Mouse (Mus musculus) megakaryocyte, embryonic 14.5 days (primary cell): Measurements from ENCODE around the gene Scel. TPM values are rescaled to one million over a fixed set of nuclear protein-coding genes. Genes with fewer than 3 reads are reported as not detected.

Experiments used
- H3K27me3 ChIP-seq: replicated peaks from 2 replicates; pipeline ENCODE3; 2012; ENCODE audit warnings: inconsistent platforms
- H3K36me3 ChIP-seq: replicated peaks from 2 replicates; pipeline ENCODE3; 2012; ENCODE audit warnings: low read length, inconsistent platforms, mixed read lengths
- H3K4me1 ChIP-seq: 2 replicates; pipeline ENCODE4 v1.6.1; 2012; ENCODE audit warnings: inconsistent platforms
- H3K4me3 ChIP-seq: replicated peaks from 2 replicates; pipeline ENCODE3; 2012; ENCODE audit warnings: moderate library complexity, mild to moderate bottlenecking, inconsistent platforms
- H3K9me3 ChIP-seq: 2 replicates; pipeline ENCODE4 v1.6.1; 2012; ENCODE audit warnings: inconsistent platforms
- FLI1 ChIP-seq: IDR thresholded peaks from 2 replicates; pipeline ENCODE4 v1.6.1; 2012; ENCODE audit warnings: low read length, inconsistent platforms, mixed read lengths
- GATA1 ChIP-seq: IDR thresholded peaks from 3 replicates; pipeline ENCODE4 v1.6.1; 2012; ENCODE audit warnings: mixed read lengths, low read length, inconsistent platforms, borderline replicate concordance
- polyA plus RNA-seq: library from polyadenylated mRNA; stranded (reverse); fragments of >175 nt; gene quantifications from 2 replicates; pipeline ENCODE4 v1.2.3, GENCODE M21; 2012; ENCODE audit warnings: low replicate concordance; ENCODE audit not compliant: insufficient read depth

The Scel gene
- polyA plus RNA-seq, 1 experiment, result not detected

DNA sequence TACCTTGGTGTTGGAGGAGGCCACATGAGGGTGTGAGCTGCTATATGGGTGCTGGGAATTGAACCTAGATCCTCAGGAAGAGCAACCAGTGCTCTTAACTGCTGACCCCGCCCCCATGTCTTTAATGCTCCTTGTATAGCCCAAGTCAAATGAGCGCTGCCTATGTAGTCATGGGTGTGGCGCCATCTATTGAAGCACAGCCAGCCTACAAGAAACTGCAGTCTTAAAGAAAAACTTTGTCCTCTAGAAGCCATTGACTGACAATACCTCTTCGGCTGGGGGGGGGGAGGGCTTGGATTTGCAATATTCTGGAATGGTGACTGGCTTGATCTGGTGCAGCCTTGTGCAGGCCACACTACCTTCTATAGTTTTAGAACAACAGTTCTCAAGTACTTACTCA is 26.7 kb downstream of the Scel start:
- no peaks in the 10 kb centered on the region for H3K4me1 ChIP-seq
- H3K4me3 ChIP-seq, result no peak overlapping the region
- no peaks in the 10 kb centered on the region for H3K36me3 ChIP-seq
- no peaks in the 10 kb centered on the region for H3K27me3 ChIP-seq
- TF ChIP-seq GATA1 (no peak), FLI1 (no peak)
- H3K9me3 ChIP-seq, result no peaks in the 10 kb centered on the region

DNA sequence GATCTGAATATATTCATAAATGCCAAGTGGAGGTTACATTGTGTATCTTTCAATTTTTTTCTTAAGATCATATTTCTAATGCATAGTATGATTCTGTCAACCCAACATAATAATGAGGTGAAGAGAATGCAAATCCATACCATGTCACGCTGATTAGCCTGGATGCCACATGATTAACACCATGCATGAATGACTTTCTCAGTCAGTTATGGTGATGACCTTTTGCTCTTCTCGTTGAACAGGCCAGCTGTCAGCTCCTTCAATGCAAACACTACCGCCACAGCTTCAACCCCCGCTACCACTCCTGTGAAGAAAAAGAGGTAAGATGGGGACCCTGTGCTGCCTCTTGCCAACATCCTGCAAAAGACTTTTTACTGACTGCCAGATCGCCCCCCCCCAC is 28.5 kb downstream of the Scel start:
- TF ChIP-seq FLI1 (no peak), GATA1 (no peak)

DNA sequence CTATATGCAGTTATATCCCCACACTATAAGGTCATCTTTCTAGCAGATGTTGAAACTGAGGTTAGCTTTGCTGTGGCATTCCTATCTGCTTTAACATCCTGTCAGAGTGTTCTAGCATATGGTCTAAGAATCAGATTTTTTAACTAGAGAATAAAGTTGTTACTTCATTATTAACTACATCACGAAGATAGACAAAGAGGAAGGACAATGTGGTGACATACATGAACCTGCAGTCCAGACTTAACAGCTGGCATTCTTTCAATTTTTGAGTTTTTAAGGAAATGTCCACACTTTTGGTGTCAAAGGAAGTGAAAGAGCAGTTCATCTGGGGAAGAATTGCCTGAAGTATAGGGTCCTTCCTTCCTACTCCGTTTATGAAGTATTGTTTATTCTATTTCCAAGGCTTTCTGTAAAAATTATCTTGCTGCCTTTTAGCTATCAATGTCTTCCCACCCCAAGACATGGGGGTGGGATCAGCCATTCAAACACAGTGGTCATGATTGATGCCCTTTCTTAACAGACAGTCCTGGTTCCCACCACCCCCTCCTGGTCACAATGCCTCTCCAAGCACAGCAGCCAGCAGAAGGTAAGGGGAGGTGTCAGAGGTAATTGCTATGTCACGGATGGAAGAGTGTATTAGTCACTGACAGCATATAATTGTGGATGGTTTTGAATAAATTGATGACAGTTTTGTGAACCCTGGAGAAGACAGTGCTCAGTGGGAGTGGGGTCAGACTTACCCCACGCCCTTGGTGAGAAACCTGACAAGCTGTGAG is 30.4 kb downstream of the Scel start:
- no peak overlapping the region for H3K4me3 ChIP-seq
- H3K9me3 ChIP-seq, result no peaks in the 10 kb centered on the region
- H3K4me1 ChIP-seq, result no peaks in the 10 kb centered on the region
- TF ChIP-seq FLI1, result no peak
- TF ChIP-seq GATA1, result no peak
- no peaks in the 10 kb centered on the region for H3K36me3 ChIP-seq
- H3K27me3 ChIP-seq, result no peaks in the 10 kb centered on the region

More for the DNA sequence above, 28.5 kb downstream of the Scel start:
- Histone ChIP-seq H3K4me3 (no peak overlapping the region), H3K4me1 (no peaks in the 10 kb centered on the region), H3K9me3 (no peaks in the 10 kb centered on the region), H3K27me3 (no peaks in the 10 kb centered on the region), H3K36me3 (no peaks in the 10 kb centered on the region)

DNA sequence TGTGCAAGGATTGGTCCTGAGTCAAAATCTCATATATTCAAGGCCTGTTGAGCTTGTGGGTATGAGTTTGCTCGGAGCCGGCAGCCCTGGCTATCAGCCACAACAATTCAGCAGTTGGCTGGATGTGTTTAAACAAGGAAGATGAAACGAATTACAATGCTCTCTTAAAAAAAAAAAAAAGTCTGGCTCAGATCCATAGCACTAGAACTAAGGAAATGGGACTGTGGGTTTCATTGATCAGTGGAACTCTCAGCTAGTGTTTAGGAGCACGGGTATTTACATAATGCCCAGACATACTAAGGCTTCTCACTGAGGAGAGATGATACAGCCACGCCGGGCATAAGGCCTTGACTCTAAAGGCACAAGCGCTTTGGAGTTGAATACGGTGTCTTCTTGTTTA is 32.6 kb downstream of the Scel start:
- TF ChIP-seq GATA1, result no peak
- TF ChIP-seq FLI1, result no peak
- Histone ChIP-seq H3K9me3 (no peaks in the 10 kb centered on the region), H3K36me3 (no peaks in the 10 kb centered on the region), H3K27me3 (no peaks in the 10 kb centered on the region), H3K4me3 (no peak overlapping the region), H3K4me1 (no peaks in the 10 kb centered on the region)

GRCm38 (mm10) chr14:103546246-103546645 is 33.1 kb downstream of the Scel start:
- Histone ChIP-seq H3K4me1 (no peaks in the 10 kb centered on the region), H3K36me3 (no peaks in the 10 kb centered on the region), H3K9me3 (no peaks in the 10 kb centered on the region), H3K27me3 (no peaks in the 10 kb centered on the region), H3K4me3 (no peak overlapping the region)
- TF ChIP-seq FLI1 (no peak), GATA1 (no peak)

GRCm38 (mm10) chr14:103548220-103548619 is 35.1 kb downstream of the Scel start:
- H3K9me3 ChIP-seq, result no peaks in the 10 kb centered on the region
- no peaks in the 10 kb centered on the region for H3K4me1 ChIP-seq
- TF ChIP-seq FLI1 (no peak), GATA1 (no peak)
- no peaks in the 10 kb centered on the region for H3K27me3 ChIP-seq
- H3K4me3 ChIP-seq, result no peak overlapping the region
- H3K36me3 ChIP-seq, result no peaks in the 10 kb centered on the region

- H3K4me1 ChIP-seq, result no peaks in the 10 kb centered on the region
- H3K9me3 ChIP-seq, result no peaks in the 10 kb centered on the region
- no peak overlapping the region for H3K4me3 ChIP-seq
- H3K27me3 ChIP-seq, result no peaks in the 10 kb centered on the region
- no peak for TF ChIP-seq GATA1
- no peak for TF ChIP-seq FLI1
- no peaks in the 10 kb centered on the region for H3K36me3 ChIP-seq
Observed at GRCm38 (mm10) chr14:103550480-103550879, 37.3 kb downstream of the Scel start.

DNA sequence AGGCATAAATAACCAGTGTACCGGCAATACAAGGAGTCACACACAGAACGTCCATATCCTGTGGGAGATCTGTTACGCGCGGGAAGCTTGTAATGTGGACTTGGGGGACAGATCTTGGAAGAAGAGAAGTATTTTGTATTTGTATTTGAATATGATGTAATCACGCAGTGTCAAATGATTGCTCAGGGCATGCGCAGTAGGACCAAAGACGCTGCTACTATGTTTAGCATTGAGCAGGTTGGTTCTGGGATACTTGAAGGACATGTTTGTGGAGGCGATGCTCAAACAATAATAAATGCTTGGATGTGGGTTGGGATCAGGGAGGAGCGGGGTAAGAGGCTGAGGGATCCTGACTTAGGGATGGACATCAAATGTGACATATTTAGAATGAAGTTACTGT is 37.8 kb downstream of the Scel start:
- H3K4me1 ChIP-seq, result no peaks in the 10 kb centered on the region
- no peaks in the 10 kb centered on the region for H3K27me3 ChIP-seq
- no peaks in the 10 kb centered on the region for H3K9me3 ChIP-seq
- no peak overlapping the region for H3K4me3 ChIP-seq
- TF ChIP-seq GATA1, result no peak
- no peak for TF ChIP-seq FLI1
- H3K36me3 ChIP-seq, result no peaks in the 10 kb centered on the region

DNA sequence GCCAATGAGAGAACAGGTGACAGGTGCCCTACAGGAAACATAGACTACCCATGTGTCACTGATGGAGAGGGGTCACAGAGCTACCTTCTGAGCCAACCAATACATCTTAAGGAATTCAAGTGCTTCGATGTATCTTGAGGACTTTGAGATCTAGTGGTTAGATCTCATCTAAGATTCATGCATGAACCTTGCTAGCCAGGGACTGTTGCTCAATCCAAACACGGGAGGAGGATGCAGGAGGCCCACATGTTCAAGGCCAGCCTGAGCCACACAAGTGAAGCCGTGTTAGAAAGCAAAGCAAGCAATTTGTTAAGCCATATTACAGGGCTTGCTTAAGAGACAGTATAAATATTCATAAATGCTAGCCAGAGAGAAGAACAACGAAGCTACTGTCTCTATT is 38.8 kb downstream of the Scel start:
- H3K4me1 ChIP-seq, result peaks cover 5% of the 10 kb centered on the region; the same call in 1 of the 2 replicates
- no peak overlapping the region for H3K4me3 ChIP-seq
- TF ChIP-seq GATA1 (no peak), FLI1 (no peak)
- H3K9me3 ChIP-seq, result no peaks in the 10 kb centered on the region
- H3K36me3 ChIP-seq, result no peaks in the 10 kb centered on the region
- no peaks in the 10 kb centered on the region for H3K27me3 ChIP-seq

DNA sequence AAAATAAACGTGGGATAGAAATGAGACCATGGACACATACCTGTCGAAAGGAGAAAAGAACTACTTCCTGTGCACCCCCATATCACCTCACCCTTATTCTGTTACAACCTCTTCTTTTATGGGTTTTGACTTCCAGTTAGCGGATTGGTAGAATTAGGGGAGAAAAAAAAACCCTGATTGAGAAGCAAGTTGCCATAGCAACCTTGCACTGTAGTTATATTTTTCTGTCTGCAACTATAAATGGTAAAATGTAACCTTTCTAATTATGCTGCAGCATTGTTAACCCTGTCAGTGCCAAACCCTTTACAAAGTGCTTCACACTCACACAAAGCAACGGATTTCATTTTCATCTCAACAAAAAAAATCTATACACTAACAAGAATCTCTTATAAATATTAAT is 39.2 kb downstream of the Scel start:
- no peaks in the 10 kb centered on the region for H3K36me3 ChIP-seq
- TF ChIP-seq FLI1 (no peak), GATA1 (no peak)
- H3K4me3 ChIP-seq, result no peak overlapping the region
- H3K9me3 ChIP-seq, result no peaks in the 10 kb centered on the region
- peaks cover 8% of the 10 kb centered on the region; the same call in 1 of the 2 replicates for H3K4me1 ChIP-seq
- H3K27me3 ChIP-seq, result no peaks in the 10 kb centered on the region

- Histone ChIP-seq H3K36me3 (no peaks in the 10 kb centered on the region), H3K27me3 (no peaks in the 10 kb centered on the region), H3K9me3 (no peaks in the 10 kb centered on the region), H3K4me1 (peaks cover 13% of the 10 kb centered on the region), H3K4me3 (no peak overlapping the region)
- no peak for TF ChIP-seq FLI1
- no peak for TF ChIP-seq GATA1
Observed at GRCm38 (mm10) chr14:103556609-103557008, 43.5 kb downstream of the Scel start.
